Mouse (Mus musculus) stomach, embryonic 14.5 days (tissue): ENCODE measurements around the gene Cdc7. TPM values are rescaled to one million over a fixed set of nuclear protein-coding genes. Genes with fewer than 3 reads are reported as not detected.

Experiments
- ATAC-seq: fragments of 200-750 bp; cut with Nextera tagmentation; 2 replicates; pipeline ENCODE4 v1.8.0; 2017; ENCODE audit warnings: low read depth, moderate TSS enrichment; ENCODE audit not compliant: insufficient number of reproducible peaks, insufficient read depth, low FRiP score
- H3K27ac ChIP-seq: fragments of 300-500 bp; sonication (generic); 2 replicates; pipeline ENCODE4 v1.5.1; 2014; ENCODE audit warnings: mild to moderate bottlenecking, low read length, moderate library complexity, mixed read lengths
- H3K27me3 ChIP-seq: fragments of 300-500 bp; sonication (generic); 2 replicates; pipeline ENCODE4 v1.6.1; 2014; ENCODE audit warnings: low read length, control low read depth, mixed read lengths; ENCODE audit not compliant: control insufficient read depth, insufficient read depth
- H3K36me3 ChIP-seq: fragments of 300-500 bp; sonication (generic); 2 replicates; pipeline ENCODE4 v1.6.1; 2014; ENCODE audit warnings: mild to moderate bottlenecking, control low read depth, low read length, moderate library complexity, mixed read lengths; ENCODE audit not compliant: control insufficient read depth, insufficient read depth
- H3K4me1 ChIP-seq: fragments of 300-500 bp; sonication (generic); 2 replicates; pipeline ENCODE4 v1.6.1; 2014; ENCODE audit warnings: low read length, control low read depth, mixed read lengths; ENCODE audit not compliant: control insufficient read depth, insufficient read depth
- H3K4me2 ChIP-seq: fragments of 300-500 bp; sonication (generic); replicated peaks from 2 replicates; pipeline ENCODE4 v1.6.1; 2014; ENCODE audit warnings: low read depth, low read length, control low read depth
- H3K4me3 ChIP-seq: fragments of 300-500 bp; sonication (generic); 2 replicates; pipeline ENCODE4 v1.5.1; 2014; ENCODE audit warnings: low read depth, low read length, control low read depth
- H3K9ac ChIP-seq: fragments of 300-500 bp; sonication (generic); replicated peaks from 2 replicates; pipeline ENCODE4 v1.6.1; 2014; ENCODE audit warnings: low read depth, mild to moderate bottlenecking, control low read depth, low read length, moderate library complexity, mixed read lengths
- H3K9me3 ChIP-seq: fragments of 300-500 bp; sonication (generic); 2 replicates; pipeline ENCODE4 v1.6.1; 2016; ENCODE audit warnings: low read depth, low read length, control low read depth; ENCODE audit not compliant: control insufficient read depth
- whole genome bisulfite sequencing: fragments of 180-500 bp; shearing (Covaris S2); extraction: QIAGEN DNeasy Blood & Tissue Kit; methylation state at CpG from one replicate; pipeline ENCODE4 v1.1.7; 2014; 5-methylcytosine and 5-hydroxymethylcytosine counted together
- polyA plus RNA-seq: library from polyadenylated mRNA; unstranded; fragments of >200 nt; fragmentation: Nextera tagmentation; extraction: Ambion mirVana; gene quantifications from 2 replicates; pipeline ENCODE4 v1.2.1, GENCODE M21; 2014

The Cdc7 gene
- polyA plus RNA-seq, 1 experiment from 2014 or later: 55.0 TPM

- peak; percentile 72; the same call in 1 of the 2 replicates for ATAC-seq
- Histone ChIP-seq H3K4me3 (no peak overlapping the region), H3K9me3 (no peaks in the 10 kb centered on the region), H3K27me3 (no peaks in the 10 kb centered on the region), H3K4me2 (no peak overlapping the region), H3K9ac (no peak overlapping the region), H3K4me1 (peaks cover 10% of the 10 kb centered on the region; the same call in 1 of the 2 replicates), H3K27ac (no peak overlapping the region; the same call in 1 of the 2 replicates), H3K36me3 (no peaks in the 10 kb centered on the region)
- 64% methylated on average over 11 of the region's 11 CpGs for WGBS
Observed at GRCm38 (mm10) chr5:107001396-107002090, 37.4 kb downstream of the Cdc7 start.

- Histone ChIP-seq H3K9me3 (no peaks in the 10 kb centered on the region), H3K4me2 (no peak overlapping the region), H3K9ac (no peak overlapping the region), H3K36me3 (no peaks in the 10 kb centered on the region), H3K4me1 (peaks cover 9% of the 10 kb centered on the region; the same call in 1 of the 2 replicates), H3K4me3 (no peak overlapping the region), H3K27me3 (no peaks in the 10 kb centered on the region), H3K27ac (no peak overlapping the region; the same call in 1 of the 2 replicates)
- WGBS: 31% methylated on average over 5 of the region's 5 CpGs
- peak; percentile 49; the same call in 1 of the 2 replicates for ATAC-seq
Observed at GRCm38 (mm10) chr5:107002091-107002416, 37.9 kb downstream of the Cdc7 start.

- Histone ChIP-seq H3K4me1 (peaks cover 21% of the 10 kb centered on the region), H3K36me3 (no peaks in the 10 kb centered on the region), H3K4me2 (no peak overlapping the region), H3K4me3 (no peak overlapping the region), H3K9ac (no peak overlapping the region), H3K9me3 (no peaks in the 10 kb centered on the region), H3K27me3 (no peaks in the 10 kb centered on the region), H3K27ac (no peak overlapping the region)
- no peak for ATAC-seq
- 93% methylated on average over 3 of the region's 3 CpGs for WGBS
Observed at GRCm38 (mm10) chr5:107009721-107010120, 45.6 kb downstream of the Cdc7 start.

GRCm38 (mm10) chr5:107010300-107010699, 46.2 kb downstream of the Cdc7 start:
- H3K36me3 ChIP-seq: no peaks in the 10 kb centered on the region
- no peak overlapping the region for H3K27ac ChIP-seq
- ATAC-seq: no peak
- no peaks in the 10 kb centered on the region for H3K27me3 ChIP-seq
- H3K4me2 ChIP-seq: no peak overlapping the region
- peaks cover 27% of the 10 kb centered on the region for H3K4me1 ChIP-seq
- H3K9ac ChIP-seq: no peak overlapping the region
- H3K4me3 ChIP-seq: no peak overlapping the region
- no peaks in the 10 kb centered on the region for H3K9me3 ChIP-seq
- WGBS: 72% methylated on average over 3 of the region's 3 CpGs

GRCm38 (mm10) chr5:107011316-107012029, 47.4 kb downstream of the Cdc7 start:
- Histone ChIP-seq H3K9ac (no peak overlapping the region), H3K27ac (peak overlapping the region; percentile 71; the same call in 1 of the 2 replicates), H3K4me3 (no peak overlapping the region), H3K4me2 (no peak overlapping the region), H3K4me1 (peaks cover 33% of the 10 kb centered on the region), H3K36me3 (no peaks in the 10 kb centered on the region), H3K9me3 (no peaks in the 10 kb centered on the region), H3K27me3 (no peaks in the 10 kb centered on the region)
- no peak for ATAC-seq
- 64% methylated on average over 7 of the region's 7 CpGs for WGBS

- no peak overlapping the region for H3K4me2 ChIP-seq
- no peak overlapping the region for H3K4me3 ChIP-seq
- H3K27ac ChIP-seq: peak overlapping the region; percentile 71; the same call in 1 of the 2 replicates
- no peak overlapping the region for H3K9ac ChIP-seq
- H3K9me3 ChIP-seq: no peaks in the 10 kb centered on the region
- ATAC-seq: peak; percentile 66; the same call in 1 of the 2 replicates
- no peaks in the 10 kb centered on the region for H3K27me3 ChIP-seq
- 37% methylated on average over 11 of the region's 11 CpGs for WGBS
- H3K4me1 ChIP-seq: peaks cover 33% of the 10 kb centered on the region
- H3K36me3 ChIP-seq: no peaks in the 10 kb centered on the region
Observed at GRCm38 (mm10) chr5:107012030-107012715, 48.1 kb downstream of the Cdc7 start.

GRCm38 (mm10) chr5:107013393-107013792, 49.3 kb downstream of the Cdc7 start:
- H3K36me3 ChIP-seq: no peaks in the 10 kb centered on the region
- no peak overlapping the region for H3K4me3 ChIP-seq
- H3K9me3 ChIP-seq: no peaks in the 10 kb centered on the region
- H3K27me3 ChIP-seq: no peaks in the 10 kb centered on the region
- 37% methylated on average over 2 of the region's 2 CpGs for WGBS
- ATAC-seq: no peak
- H3K9ac ChIP-seq: no peak overlapping the region
- no peak overlapping the region for H3K4me2 ChIP-seq
- peaks cover 33% of the 10 kb centered on the region for H3K4me1 ChIP-seq
- H3K27ac ChIP-seq: no peak overlapping the region

GRCm38 (mm10) chr5:107014146-107014545, 50.0 kb downstream of the Cdc7 start:
- Histone ChIP-seq H3K9me3 (no peaks in the 10 kb centered on the region), H3K9ac (no peak overlapping the region; the same call in 1 of the 2 replicates), H3K27me3 (no peaks in the 10 kb centered on the region), H3K4me2 (no peak overlapping the region), H3K4me1 (peaks cover 33% of the 10 kb centered on the region), H3K36me3 (no peaks in the 10 kb centered on the region), H3K27ac (no peak overlapping the region; the same call in 1 of the 2 replicates), H3K4me3 (no peak overlapping the region)
- ATAC-seq: no peak
- WGBS: 67% methylated on average over 7 of the region's 7 CpGs
